11 mouse cellular contexts compared by ENCODE assay signal in the genomic region with DNA sequence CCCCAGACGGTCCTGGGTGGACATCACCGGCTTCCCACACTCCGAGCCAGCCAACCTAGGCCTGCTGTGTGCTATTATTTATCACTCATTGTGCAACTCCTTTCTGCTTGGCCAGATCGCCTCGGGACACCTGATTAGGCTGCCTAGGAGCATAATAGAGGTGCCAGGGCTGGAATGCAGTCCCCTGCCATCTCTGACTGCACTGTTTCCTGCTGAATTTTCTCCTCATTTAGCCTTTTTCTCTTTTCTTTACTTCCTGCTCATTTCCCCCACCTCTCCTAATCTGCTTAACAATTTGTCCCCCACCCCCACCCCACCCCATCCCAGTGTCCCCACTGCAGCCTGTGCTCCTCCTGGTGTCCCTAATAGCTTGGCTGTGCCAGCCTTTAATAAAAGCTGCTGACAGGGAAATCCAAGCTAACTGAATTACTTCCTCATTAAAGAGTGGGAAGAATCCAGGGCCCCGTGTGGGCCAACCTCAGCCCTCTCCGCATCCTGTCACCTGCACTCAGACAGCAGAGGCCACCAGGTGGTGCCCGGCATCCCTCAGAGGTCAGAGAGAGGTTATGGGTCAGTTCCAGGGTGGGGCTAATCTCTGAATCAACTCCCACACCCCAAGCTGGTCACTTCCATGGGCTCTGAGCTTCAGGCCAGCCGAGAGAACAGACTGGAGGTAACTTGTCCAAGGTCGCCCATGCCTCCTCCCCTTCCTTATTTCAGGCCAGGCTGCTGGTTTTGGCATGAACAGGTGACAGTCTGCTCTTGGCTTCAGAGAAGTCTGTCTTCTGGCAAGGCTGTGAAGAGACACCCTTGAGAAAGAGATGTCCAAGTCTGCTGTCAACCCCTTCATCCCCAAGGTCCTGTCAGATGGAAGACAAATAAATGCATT.
A peak's percentile ranks its signal among the peaks of the same experiment; 100 is the strongest.
DNase-seq lines count a peak whose midpoint lies in the region; ATAC-seq and TF ChIP-seq lines count a peak whose summit lies in the region.
"Had no signal": no experiment of that assay in that cellular context is flagged by ENCODE, and none has a peak within 500 bp of the region (broad histone marks: within the 10 kb centered on the region; RNA-seq: fewer than 3 reads in every experiment).

No protein-coding gene starts in this region.

- H3K36me3 ChIP-seq in heart, adult 2 months (ENCODE audit: control insufficient read depth, insufficient read depth, low read length), result no peaks in the 10 kb centered on the region
- no peaks in the 10 kb centered on the region for H3K36me3 ChIP-seq in hindbrain, embryonic 12.5 days
- no peaks in the 10 kb centered on the region for H3K36me3 ChIP-seq in neural tube, embryonic 13.5 days
- H3K36me3 ChIP-seq in lung, postnatal 0 days (ENCODE audit: insufficient read depth, low read length), result no peaks in the 10 kb centered on the region
- H3K36me3 ChIP-seq: embryonic facial prominence, embryonic 13.5 days had no signal

- DNase-seq in heart, adult 2 months, result peak in 1 of 2 experiments; percentile 35
- DNase-seq in heart, postnatal 10 days, result no peak
- DNase-seq in cerebellum, postnatal 10 days, result peak; percentile 76 to 79
- DNase-seq in lung, postnatal 0 days (ENCODE audit: low spot score), result no peak
- DNase-seq in kidney, adult 18-20 months, result no peak
- DNase-seq: heart, postnatal 36 days; right cerebral cortex, postnatal 14 days had no signal

- 41% methylated on average over 10 of the region's 10 CpGs for WGBS in heart, adult 2 months
- WGBS in hindbrain, embryonic 12.5 days, result 31% methylated on average over 10 of the region's 10 CpGs
- WGBS in neural tube, embryonic 13.5 days, result 22% methylated on average over 10 of the region's 10 CpGs
- 46% methylated on average over 10 of the region's 10 CpGs for WGBS in lung, postnatal 0 days

- no peaks in the 10 kb centered on the region for H3K9me3 ChIP-seq in hindbrain, embryonic 12.5 days (replicated peaks)
- H3K9me3 ChIP-seq in neural tube, embryonic 13.5 days, result no peaks in the 10 kb centered on the region
- H3K9me3 ChIP-seq in lung, postnatal 0 days (ENCODE audit: low read length), result no peaks in the 10 kb centered on the region
- H3K9me3 ChIP-seq: embryonic facial prominence, embryonic 13.5 days had no signal

- H3K4me3 ChIP-seq in heart, adult 2 months, result no peak overlapping the region
- no peak overlapping the region for H3K4me3 ChIP-seq in hindbrain, embryonic 12.5 days
- H3K4me3 ChIP-seq in neural tube, embryonic 13.5 days, result no peak overlapping the region
- no peak overlapping the region for H3K4me3 ChIP-seq in lung, postnatal 0 days (ENCODE audit: low read depth, low read length)
- H3K4me3 ChIP-seq: embryonic facial prominence, embryonic 13.5 days had no signal

- TF ChIP-seq EP300 in heart, adult 2 months (IDR thresholded peaks at IDR 0.05; ENCODE audit: insufficient read depth, low read depth, low read length), result peak; percentile 63; the same call in 1 of the 2 replicates
- TF ChIP-seq EP300 in lung, postnatal 0 days (IDR thresholded peaks at IDR 0.05), result no peak

- ATAC-seq in hindbrain, embryonic 12.5 days (ENCODE audit: low FRiP score), result no peak
- ATAC-seq in neural tube, embryonic 13.5 days (ENCODE audit: low read depth), result peak; percentile 59
- ATAC-seq in lung, postnatal 0 days, result no peak
- no peak for ATAC-seq in monocyte, adult 5-6 weeks (replicated peaks; ENCODE audit: insufficient number of reproducible peaks, low FRiP score, low TSS enrichment, poor library complexity, severe bottlenecking)

- no peak for TF ChIP-seq CTCF in heart, adult 2 months (IDR thresholded peaks at IDR 0.05)
- TF ChIP-seq CTCF in lung, postnatal 0 days (IDR thresholded peaks at IDR 0.05), result no peak

- H3K4me2 ChIP-seq in hindbrain, embryonic 12.5 days (replicated peaks), result no peak overlapping the region
- H3K4me2 ChIP-seq in neural tube, embryonic 13.5 days, result no peak overlapping the region
- H3K4me2 ChIP-seq in lung, postnatal 0 days (replicated peaks; ENCODE audit: low read depth, low read length), result no peak overlapping the region
- H3K4me2 ChIP-seq: embryonic facial prominence, embryonic 13.5 days had no signal

- no peak for TF ChIP-seq POLR2A in heart, adult 2 months (IDR thresholded peaks at IDR 0.05; ENCODE audit: insufficient read depth, low read depth, low read length)

- no peak overlapping the region for H3K27ac ChIP-seq in heart, adult 2 months
- no peak overlapping the region for H3K27ac ChIP-seq in hindbrain, embryonic 12.5 days
- peak overlapping the region; percentile 67 for H3K27ac ChIP-seq in neural tube, embryonic 13.5 days (replicated peaks)
- H3K27ac ChIP-seq in lung, postnatal 0 days (ENCODE audit: low read length), result no peak overlapping the region
- H3K27ac ChIP-seq: embryonic facial prominence, embryonic 13.5 days had no signal

- no peak overlapping the region for H3K9ac ChIP-seq in heart, adult 2 months (ENCODE audit: low read depth, low read length)
- peak overlapping the region; percentile 35; the same call in 1 of the 2 replicates for H3K9ac ChIP-seq in hindbrain, embryonic 12.5 days
- H3K9ac ChIP-seq in neural tube, embryonic 13.5 days, result peak overlapping the region; percentile 9
- no peak overlapping the region for H3K9ac ChIP-seq in lung, postnatal 0 days (replicated peaks; ENCODE audit: low read depth)
- H3K9ac ChIP-seq: embryonic facial prominence, embryonic 13.5 days had no signal

- H3K27me3 ChIP-seq in heart, adult 2 months (ENCODE audit: control insufficient read depth, insufficient read depth, low read length), result no peaks in the 10 kb centered on the region
- 0 out of 2 replicates have a peak, but pooled peaks cover 3% of the 10 kb centered on the region for H3K27me3 ChIP-seq in hindbrain, embryonic 12.5 days
- H3K27me3 ChIP-seq in neural tube, embryonic 13.5 days, result peaks cover 6% of the 10 kb centered on the region
- H3K27me3 ChIP-seq in lung, postnatal 0 days (replicated peaks; ENCODE audit: insufficient read depth, low read length), result no peaks in the 10 kb centered on the region
- H3K27me3 ChIP-seq: embryonic facial prominence, embryonic 13.5 days had no signal

- intact Hi-C loops in heart, adult 2 months (cut with DNase I), result no loop called here
- intact Hi-C loops in heart, postnatal 10 days (cut with DNase I), result no loop called here

- peaks cover 4% of the 10 kb centered on the region; the same call in 1 of the 2 replicates for H3K4me1 ChIP-seq in heart, adult 2 months (ENCODE audit: control insufficient read depth, insufficient read depth, low read length)
- peaks cover 22% of the 10 kb centered on the region for H3K4me1 ChIP-seq in hindbrain, embryonic 12.5 days
- H3K4me1 ChIP-seq in neural tube, embryonic 13.5 days (replicated peaks), result peaks cover 32% of the 10 kb centered on the region
- H3K4me1 ChIP-seq in lung, postnatal 0 days (ENCODE audit: insufficient read depth, low read depth, low read length), result no peaks in the 10 kb centered on the region

- no peaks in the 10 kb centered on the region for H3K79me2 ChIP-seq in heart, adult 2 months (replicated peaks; ENCODE audit: control insufficient read depth, insufficient read depth, low read length)

Comparison
In these comparisons a context has a peak if more than half of its experiments do, and no peak if none do; other contexts are left out.
1. DNase-seq: peak in cerebellum, postnatal 10 days (2 of 2); none in heart, postnatal 10 days (0 of 2), lung, postnatal 0 days (single experiment) and kidney, adult 18-20 months (single experiment).
2. H3K9ac ChIP-seq: peak in hindbrain, embryonic 12.5 days (single experiment) and neural tube, embryonic 13.5 days (single experiment); none in heart, adult 2 months (single experiment) and lung, postnatal 0 days (single experiment).